Mouse (Mus musculus) liver, embryonic 14.5 days (tissue): ENCODE results near the gene Plpp3.

Experiments
- CTCF ChIP-seq: IDR thresholded peaks from 2 replicates; pipeline ENCODE4 v1.5.1; 2016; ENCODE audit warnings: antibody characterized with exemption, low read depth, control low read depth
- EP300 ChIP-seq: IDR thresholded peaks from 2 replicates; pipeline ENCODE4 v1.6.1; 2016; ENCODE audit warnings: antibody characterized with exemption, low read depth

GRCm38 (mm10) chr4:105230127-105230526, 73.0 kb downstream of the Plpp3 start:
- TF ChIP-seq CTCF (no peak), EP300 (no peak)
